Mouse (Mus musculus) naive thymus-derived CD4-positive, alpha-beta T cell, adult 5 months (primary cell): ENCODE data around the gene Wfdc12. TPM values are rescaled to one million over a fixed set of nuclear protein-coding genes. Genes with fewer than 3 reads are reported as not detected.

Experiments
- polyA plus RNA-seq: library from polyadenylated mRNA; unstranded; fragments of 100-300 nt; shearing (Covaris generic); gene quantifications from one replicate; pipeline ENCODE4 v1.2.1, GENCODE M21; 2017

Wfdc12 gene
- polyA plus RNA-seq = not detected

GRCm38 (mm10) chr2:164190576-164190975, at the start of gene Wfdc12:
TSS of gene Wfdc12 (minus strand) at chr2:164190608.

GRCm38 (mm10) chr2:164238366-164238765, 48.0 kb upstream of the Wfdc12 start, which contains the start of gene Svs2:
TSS of gene Svs2 (minus strand) at chr2:164238466.

GRCm38 (mm10) chr2:164221522-164221921, 31.1 kb upstream of the Wfdc12 start, which contains the start of gene Wfdc15b:
TSS of gene Wfdc15b (minus strand) at chr2:164221660.

GRCm38 (mm10) chr2:164199626-164200327, 9.4 kb upstream of the Wfdc12 start, which contains the start of gene Wfdc15a:
TSS of gene Wfdc15a (minus strand) at chr2:164200130.

GRCm38 (mm10) chr2:164182692-164183255, 7.6 kb downstream of the Wfdc12 start, which contains the start of gene Wfdc5:
TSS of gene Wfdc5 (minus strand) at chr2:164182742.

GRCm38 (mm10) chr2:164170902-164171301, 19.5 kb downstream of the Wfdc12 start, which contains the start of gene Kcns1:
TSS of gene Kcns1 (minus strand) at chr2:164171113.

Other genes with a start within 250 kb of the Wfdc12 start
- 143 TPM for gene Ywhab, start 195.6 kb downstream of the Wfdc12 start, polyA plus RNA-seq
- gene Pabpc1l, start 165.2 kb downstream of the Wfdc12 start, polyA plus RNA-seq = 0.80 TPM
- gene Stk4, start 120.3 kb downstream of the Wfdc12 start, polyA plus RNA-seq = 393 TPM
- 126 TPM for gene Tomm34, start 119.4 kb downstream of the Wfdc12 start, polyA plus RNA-seq
- not detected for gene Kcns1, start 19.5 kb downstream of the Wfdc12 start, polyA plus RNA-seq
- gene Wfdc5, start 7.9 kb downstream of the Wfdc12 start, polyA plus RNA-seq = not detected
- gene Wfdc15a, start 9.5 kb upstream of the Wfdc12 start, polyA plus RNA-seq = not detected
- not detected for gene Wfdc15b, start 31.1 kb upstream of the Wfdc12 start, polyA plus RNA-seq
- not detected for gene Svs2, start 47.9 kb upstream of the Wfdc12 start, polyA plus RNA-seq
- gene Svs3b, start 66.0 kb upstream of the Wfdc12 start, polyA plus RNA-seq = not detected
- not detected for gene Svs4, start 87.9 kb upstream of the Wfdc12 start, polyA plus RNA-seq
- not detected for gene Svs3a, start 98.7 kb upstream of the Wfdc12 start, polyA plus RNA-seq
- gene Svs6, start 126.1 kb upstream of the Wfdc12 start, polyA plus RNA-seq = not detected
- gene Svs5, start 142.1 kb upstream of the Wfdc12 start, polyA plus RNA-seq = not detected
- gene Slpi, start 198.5 kb upstream of the Wfdc12 start, polyA plus RNA-seq = 9.6 TPM
- not detected for gene Rbpjl, start 212.5 kb upstream of the Wfdc12 start, polyA plus RNA-seq
- gene Matn4, start 214.6 kb upstream of the Wfdc12 start, polyA plus RNA-seq = not detected